Mouse (Mus musculus) inflammation-experienced regulatory T-cells, adult 6 months (primary cell): ENCODE results near the gene Aff3. TPM values are rescaled to one million over a fixed set of nuclear protein-coding genes. Genes with fewer than 3 reads are reported as not detected.
"Not testable (repeated sequence)": the region's sequence is repeated elsewhere in the genome, so short reads cannot be mapped to it uniquely, and the experiment has no call there.

Source experiments
- ATAC-seq: one replicate; pipeline ENCODE4 v1.8.0; 2017
- polyA plus RNA-seq, 3 experiments: library from polyadenylated mRNA; unstranded; fragments of 100-300 nt; shearing (Covaris generic); gene quantifications; one replicate each; pipeline ENCODE4 v1.2.1; 2017

Gene Aff3
- polyA plus RNA-seq, 3 experiments from 2014 or later = 4.1 to 16.7 (median 15.5) TPM

DNA sequence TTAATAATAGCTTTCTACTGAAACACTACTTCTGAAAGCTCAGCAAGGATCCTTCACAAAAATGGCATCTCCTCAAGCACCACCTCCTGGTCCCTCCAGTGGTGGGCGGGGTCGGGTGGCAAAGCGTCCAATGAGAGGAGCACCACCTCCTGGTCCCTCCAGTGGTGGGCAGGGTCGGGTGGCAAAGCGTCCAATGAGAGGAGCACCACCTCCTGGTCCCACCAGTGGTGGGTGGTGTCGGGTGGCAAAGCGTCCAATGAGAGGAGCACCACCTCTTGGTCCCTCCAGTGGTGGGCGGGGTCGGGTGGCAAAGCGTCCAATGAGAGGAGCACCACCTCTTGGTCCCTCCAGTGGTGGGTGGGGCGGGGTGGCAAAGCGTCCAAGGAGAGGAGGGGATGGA lies 234.4 kb downstream of the Aff3 start:
- ATAC-seq = not testable (repeated sequence)

DNA sequence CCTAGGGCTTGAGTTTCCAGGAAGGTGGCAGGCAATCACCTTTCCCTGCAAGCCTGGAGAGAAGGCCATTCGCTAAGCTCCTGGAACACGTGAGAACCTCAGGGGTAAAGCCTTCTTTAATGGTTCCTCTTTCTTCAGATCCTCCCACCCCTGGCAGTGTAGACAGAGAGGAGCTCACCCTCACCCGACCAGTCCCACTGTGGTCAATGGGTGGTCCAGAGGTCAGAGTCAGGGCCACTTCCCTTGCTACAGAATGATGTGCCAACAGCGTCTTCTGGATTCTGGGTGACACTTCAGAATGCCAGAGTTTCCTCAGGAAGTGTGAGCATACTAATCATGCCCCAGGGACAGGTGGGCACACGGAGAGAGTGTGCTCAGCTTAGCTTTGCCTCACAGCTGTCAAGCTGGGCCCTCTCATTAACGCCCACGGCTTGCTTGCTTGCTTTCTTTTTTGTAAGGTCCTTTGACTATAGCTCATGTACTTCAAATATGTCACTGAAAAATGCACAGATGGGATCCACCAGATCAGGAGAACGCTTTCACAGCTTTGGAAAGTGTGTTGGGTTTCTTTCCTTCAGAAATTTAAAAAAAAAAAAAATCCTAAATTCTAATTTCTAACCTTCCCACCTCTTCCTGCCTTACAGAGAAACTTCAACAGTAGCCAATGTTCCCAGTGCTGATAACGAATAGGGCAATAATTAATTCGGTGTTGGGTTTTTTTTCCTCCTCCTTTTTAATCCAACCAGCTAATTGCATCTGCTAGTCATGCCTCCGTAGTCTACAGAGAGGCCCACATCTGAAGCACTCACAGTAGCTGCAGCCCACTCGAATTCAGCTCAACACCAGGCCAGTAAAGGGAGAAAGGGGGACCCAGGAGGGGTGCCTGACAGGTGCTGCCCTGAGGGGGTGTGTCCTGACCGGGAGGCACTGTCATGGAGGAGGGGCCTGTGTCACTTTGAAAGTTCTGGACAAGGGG lies 235.8 kb downstream of the Aff3 start:
- ATAC-seq = no peak

DNA sequence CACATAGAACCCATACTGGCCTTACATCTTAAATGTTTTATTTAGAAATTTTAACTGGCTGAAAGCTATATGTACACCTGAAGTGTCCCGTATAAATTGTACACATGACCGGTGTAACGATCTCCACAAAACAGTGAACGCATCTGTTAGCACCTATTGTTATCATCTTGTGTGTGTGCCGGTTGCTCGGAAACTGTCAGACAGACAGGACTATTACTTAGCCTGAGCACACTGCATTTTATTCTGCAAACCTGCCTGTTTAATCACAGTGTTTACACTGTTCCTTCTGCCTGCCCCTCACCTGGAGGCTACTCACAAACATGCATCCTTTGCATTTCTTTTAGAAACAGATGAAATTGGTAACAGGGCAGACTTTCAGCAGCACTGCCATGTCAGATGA lies 241.8 kb downstream of the Aff3 start:
- ATAC-seq = no peak

DNA sequence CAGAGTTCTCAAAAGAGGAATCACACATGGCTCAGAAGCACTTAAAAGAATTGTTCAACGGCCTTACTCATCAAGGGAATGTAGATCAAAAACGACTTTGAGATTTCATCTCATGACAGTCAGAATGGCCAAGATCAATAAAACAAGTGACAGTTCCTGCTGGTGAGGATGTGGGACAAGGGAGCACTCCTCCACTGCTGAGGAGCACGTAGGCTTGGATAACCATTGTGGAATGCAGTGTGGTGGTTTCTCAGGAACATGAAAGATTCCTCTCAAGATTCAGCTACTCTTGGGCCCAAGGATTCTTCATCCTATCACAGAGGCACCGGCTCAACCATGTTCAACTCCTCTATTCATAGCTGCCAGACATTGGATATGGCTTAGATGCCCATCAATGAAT lies 245.4 kb downstream of the Aff3 start:
- ATAC-seq = no peak

DNA sequence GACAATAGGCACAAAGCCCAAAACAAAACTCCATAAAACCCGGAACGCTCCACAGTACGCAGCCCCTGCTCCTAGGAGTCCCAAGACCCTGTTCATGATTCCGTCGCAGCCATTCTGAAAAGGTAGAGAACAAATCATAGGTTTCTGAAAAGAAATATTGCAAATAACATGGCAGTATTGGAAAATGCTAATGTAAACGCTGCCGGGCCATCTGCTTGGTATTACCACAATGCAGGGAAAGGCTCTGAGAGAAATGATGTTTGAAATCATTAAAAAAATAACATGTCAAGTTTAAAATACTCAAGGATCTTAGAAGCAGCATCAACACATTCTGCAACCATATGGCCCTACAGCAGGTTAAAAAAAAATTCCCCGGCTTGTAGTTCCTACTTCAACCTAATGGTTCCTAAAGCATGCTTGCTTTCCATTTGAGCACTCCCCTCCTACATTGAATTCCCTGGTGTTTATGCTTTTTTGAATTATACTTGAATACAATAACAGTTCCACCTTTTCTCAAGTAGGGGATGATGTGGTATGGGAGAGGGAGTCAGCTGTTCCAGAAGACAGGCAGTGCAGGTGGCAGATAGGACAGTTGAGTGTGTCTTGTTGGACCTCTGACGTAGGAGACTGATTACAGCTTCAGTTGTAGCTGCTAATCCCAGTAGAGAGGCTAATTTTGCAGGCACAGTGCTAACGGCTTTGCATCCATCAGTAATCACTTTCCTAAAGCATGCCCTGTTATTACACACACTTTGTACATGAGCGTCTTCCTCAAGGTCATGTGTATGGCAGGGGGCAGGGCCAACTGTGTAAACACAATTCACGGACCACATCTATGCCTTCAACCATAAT lies 246.3 kb downstream of the Aff3 start:
- ATAC-seq = no peak

DNA sequence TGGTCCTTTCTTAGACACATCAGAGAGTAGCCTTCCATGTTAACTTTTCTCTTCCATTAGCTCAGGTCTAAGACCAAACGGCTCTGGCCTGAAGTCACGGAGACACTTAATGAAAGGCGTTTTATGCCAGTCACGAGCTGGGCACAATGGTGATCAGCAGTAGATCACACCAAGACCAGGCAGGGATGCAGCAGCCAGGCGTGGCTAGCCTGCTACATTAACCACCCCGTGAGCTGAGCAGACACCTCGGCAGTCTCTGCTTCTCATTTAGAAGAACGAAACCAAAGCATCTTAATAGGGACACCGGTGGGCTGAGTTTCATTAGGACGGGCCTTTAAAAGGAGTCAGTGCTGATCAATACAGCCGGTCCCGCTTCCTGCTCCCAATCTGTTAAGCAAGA lies 247.6 kb downstream of the Aff3 start:
- ATAC-seq = no peak

DNA sequence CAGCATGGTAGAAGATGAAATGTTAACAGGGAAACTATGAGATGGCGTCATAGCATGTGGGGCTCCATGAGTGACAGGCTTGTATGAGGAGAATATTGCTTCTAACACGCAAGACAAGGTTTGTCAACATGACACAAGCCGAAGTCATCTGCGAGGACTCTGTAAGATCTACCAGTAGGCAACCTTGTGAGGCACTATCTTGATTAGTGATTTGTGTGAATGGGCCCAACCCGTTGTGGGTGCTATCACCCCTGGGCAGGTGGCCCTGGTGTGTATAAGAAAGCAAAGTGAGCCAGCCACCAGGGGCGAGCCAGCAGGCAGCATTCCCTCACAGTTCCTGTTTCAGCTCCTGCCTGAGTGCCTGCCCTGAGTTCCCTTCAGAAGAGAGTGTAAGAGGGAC lies 249.2 kb downstream of the Aff3 start:
- ATAC-seq = no peak

DNA sequence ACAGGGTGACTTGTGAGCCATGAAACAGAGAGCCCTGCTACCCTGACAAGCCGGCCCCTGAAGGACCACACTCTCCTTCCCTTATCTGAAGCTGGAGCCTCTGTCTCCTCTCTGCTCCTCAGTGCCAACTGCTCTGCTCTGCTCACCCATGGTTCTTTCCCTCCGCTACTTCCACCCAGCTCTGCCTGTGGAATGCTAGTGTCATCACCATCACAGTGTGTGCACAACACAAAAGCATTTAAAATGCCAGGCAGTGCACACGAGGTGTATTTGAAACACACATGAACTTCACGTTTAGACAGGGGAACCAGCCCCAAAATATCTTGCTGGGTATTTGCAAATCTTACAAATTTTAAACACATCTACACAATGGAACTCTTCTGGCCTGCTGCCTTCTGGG lies 253.6 kb downstream of the Aff3 start:
- ATAC-seq = no peak

DNA sequence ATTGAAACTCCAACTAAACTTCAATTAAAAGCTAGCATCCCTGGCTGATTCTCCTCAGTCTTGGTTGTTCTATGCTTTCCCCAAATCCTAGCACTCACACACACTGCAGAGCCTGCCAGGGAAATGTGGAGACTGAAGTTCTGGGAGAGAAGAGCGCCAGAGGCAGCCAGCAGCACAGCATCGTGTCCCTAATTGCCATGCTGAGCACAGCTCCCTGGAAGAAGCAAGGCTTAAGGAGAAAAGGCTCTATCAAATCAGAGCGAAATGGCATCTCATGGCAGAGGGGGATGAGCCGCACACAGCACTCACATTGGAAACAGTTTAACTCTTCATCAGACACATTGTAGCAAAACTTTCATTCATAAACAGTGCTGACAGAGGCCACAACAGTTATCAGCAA lies 254.3 kb downstream of the Aff3 start:
- no peak for ATAC-seq

GRCm38 (mm10) chr1:38408241-38408640 lies 256.5 kb downstream of the Aff3 start:
- no peak for ATAC-seq

DNA sequence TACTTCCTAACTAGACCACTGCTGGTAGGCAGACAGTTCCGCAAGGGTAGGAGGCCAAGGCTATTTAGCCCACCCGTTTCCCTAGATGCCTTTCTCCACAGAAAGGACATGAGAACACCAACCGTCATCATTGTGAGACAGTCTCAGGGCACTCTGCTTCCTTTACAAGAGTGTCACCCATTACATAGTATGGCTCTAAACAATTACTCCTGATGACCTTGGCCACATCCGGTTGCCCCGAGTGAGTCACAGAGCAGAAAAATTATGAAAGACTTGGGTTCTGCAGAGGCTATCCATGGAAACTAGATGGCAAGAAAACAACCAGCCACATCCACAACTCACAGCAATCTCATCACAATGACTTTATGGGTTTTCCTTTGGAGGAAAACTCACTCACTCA lies 261.0 kb downstream of the Aff3 start:
- ATAC-seq = no peak

GRCm38 (mm10) chr1:38401856-38402255 lies 262.9 kb downstream of the Aff3 start:
- no peak for ATAC-seq

GRCm38 (mm10) chr1:38399269-38399668 lies 265.5 kb downstream of the Aff3 start:
- no peak for ATAC-seq

DNA sequence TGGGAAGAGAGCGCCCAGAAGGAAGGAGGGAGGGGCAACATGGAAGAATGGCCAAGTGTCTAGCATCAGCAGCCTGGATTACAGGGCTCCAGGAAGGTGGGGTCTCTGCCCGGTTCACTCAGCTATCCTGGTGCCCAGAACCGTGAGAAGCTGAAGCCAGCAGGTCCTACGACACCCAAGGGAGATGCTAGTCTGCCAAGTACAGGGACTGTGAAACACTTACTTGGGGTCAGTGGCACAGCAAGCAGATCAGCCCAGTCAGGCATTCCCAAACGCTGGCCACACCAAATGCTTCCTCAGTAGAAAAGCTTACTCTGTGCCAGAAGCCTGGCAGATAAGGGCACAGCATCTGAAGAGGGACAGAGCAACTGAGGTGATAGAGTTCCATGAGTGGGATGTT lies 266.2 kb downstream of the Aff3 start:
- no peak for ATAC-seq

DNA sequence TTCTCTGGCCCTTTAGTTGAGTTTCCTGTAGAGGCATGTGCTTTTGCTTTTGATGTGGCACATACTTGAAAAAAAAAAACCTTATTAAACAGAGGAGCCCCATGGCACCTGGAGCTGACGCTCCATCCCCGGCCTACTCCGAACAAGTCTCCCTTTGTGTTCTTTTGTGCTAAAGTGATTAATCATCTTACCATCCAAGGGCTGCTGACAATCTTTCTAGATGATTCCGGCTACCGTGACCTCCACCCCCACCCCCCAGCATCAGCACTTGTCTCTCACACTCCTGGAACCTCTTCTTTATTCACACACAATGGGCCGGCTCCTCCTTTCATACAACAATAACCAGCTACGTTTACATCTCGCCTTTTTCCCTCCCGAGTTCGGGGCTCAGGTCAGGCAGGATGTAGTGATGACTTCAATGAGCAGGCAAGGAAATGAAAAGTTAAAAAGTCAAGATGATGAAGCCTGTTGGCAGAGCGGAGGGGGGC lies 269.5 kb downstream of the Aff3 start:
- ATAC-seq = peak; percentile 72

- no peak for ATAC-seq
Observed at GRCm38 (mm10) chr1:38394493-38394892, 270.3 kb downstream of the Aff3 start.

- ATAC-seq = no peak
Observed at GRCm38 (mm10) chr1:38393516-38393915, 271.2 kb downstream of the Aff3 start.

- no peak for ATAC-seq
Observed at GRCm38 (mm10) chr1:38392928-38393327, 271.8 kb downstream of the Aff3 start.

- ATAC-seq = no peak
Observed at GRCm38 (mm10) chr1:38390886-38391249, 273.9 kb downstream of the Aff3 start.

DNA sequence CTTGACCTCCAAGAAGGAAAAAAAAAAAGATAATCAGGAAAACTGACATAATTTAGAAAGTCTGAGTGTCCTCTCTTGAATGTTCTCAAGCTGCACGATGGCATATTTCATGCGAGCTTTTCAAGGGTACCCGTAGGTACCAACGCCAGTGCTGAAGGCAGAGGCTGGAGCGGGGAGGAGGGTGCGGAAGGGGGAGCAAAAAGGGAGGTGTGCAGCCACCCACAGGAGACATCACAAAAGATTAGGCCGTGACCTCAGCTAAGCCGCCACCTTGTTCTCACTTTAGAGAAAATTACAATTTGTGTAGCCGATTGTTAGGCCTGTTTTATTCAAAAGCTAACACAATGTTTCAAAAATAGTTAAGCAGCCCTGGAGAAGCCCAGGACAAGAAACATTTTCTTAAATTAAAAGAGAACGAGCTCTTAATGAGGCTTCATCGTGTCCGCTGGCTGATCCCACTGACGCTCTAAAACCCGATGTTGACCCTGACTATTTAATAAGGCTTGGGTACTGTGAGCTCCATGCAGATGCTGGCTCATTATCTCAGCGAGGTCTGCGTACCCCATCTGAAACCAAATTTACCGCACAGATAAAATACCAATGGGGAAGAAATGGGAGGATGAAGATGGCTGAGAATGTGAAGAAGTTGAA lies 274.4 kb downstream of the Aff3 start:
- no peak for ATAC-seq

GRCm38 (mm10) chr1:38389576-38389975 lies 275.2 kb downstream of the Aff3 start:
- no peak for ATAC-seq

GRCm38 (mm10) chr1:38388466-38388865 lies 276.3 kb downstream of the Aff3 start:
- no peak for ATAC-seq

GRCm38 (mm10) chr1:38387438-38387837 lies 277.3 kb downstream of the Aff3 start:
- ATAC-seq = no peak
